Mouse (Mus musculus): ENCODE data around the gene Shpk.
A peak's percentile ranks its signal among the peaks of the same experiment; 100 is the strongest.

Gene Shpk

GRCm38 (mm10) chr11:73201021-73201420, 1.8 kb downstream of the Shpk start:
- DNase-seq: no peak

- DNase-seq: peak; percentile 14 to 34
Measured at GRCm38 (mm10) chr11:73201597-73201996, 2.3 kb downstream of the Shpk start.

- DNase-seq: no peak
Measured at GRCm38 (mm10) chr11:73203895-73204294, 4.6 kb downstream of the Shpk start.

GRCm38 (mm10) chr11:73205194-73205593, 5.9 kb downstream of the Shpk start:
- DNase-seq: no peak

- peak in 1 of 2 experiments; percentile 16 for DNase-seq
Measured at GRCm38 (mm10) chr11:73207621-73208020, 8.4 kb downstream of the Shpk start.

GRCm38 (mm10) chr11:73213956-73214355, 14.7 kb downstream of the Shpk start:
- no peak for DNase-seq

GRCm38 (mm10) chr11:73219671-73220070, 20.4 kb downstream of the Shpk start:
- DNase-seq: no peak

- no peak for DNase-seq
Measured at GRCm38 (mm10) chr11:73220651-73221050, 21.4 kb downstream of the Shpk start.

GRCm38 (mm10) chr11:73222846-73223245, 23.6 kb downstream of the Shpk start:
- peak in 1 of 2 experiments; percentile 11 for DNase-seq

- DNase-seq: peak; percentile 21 to 37
Measured at GRCm38 (mm10) chr11:73223966-73224365, 24.7 kb downstream of the Shpk start.

GRCm38 (mm10) chr11:73225856-73226255, 26.6 kb downstream of the Shpk start:
- no peak for DNase-seq

GRCm38 (mm10) chr11:73228881-73229280, 29.6 kb downstream of the Shpk start:
- no peak for DNase-seq

- DNase-seq: no peak
Measured at GRCm38 (mm10) chr11:73230081-73230480, 30.8 kb downstream of the Shpk start.

GRCm38 (mm10) chr11:73232513-73232912, 33.3 kb downstream of the Shpk start:
- no peak for DNase-seq

GRCm38 (mm10) chr11:73233992-73234391, 34.7 kb downstream of the Shpk start, which contains the start of gene Trpv1:
TSS of gene Trpv1 (plus strand) at chr11:73234292.
- no peak for DNase-seq

- peak; percentile 74 to 80 for DNase-seq
Measured at GRCm38 (mm10) chr11:73235990-73236701, 36.9 kb downstream of the Shpk start.

GRCm38 (mm10) chr11:73236731-73237130, 37.5 kb downstream of the Shpk start:
- no peak for DNase-seq

- DNase-seq: no peak
Measured at GRCm38 (mm10) chr11:73242199-73242598, 42.9 kb downstream of the Shpk start.

GRCm38 (mm10) chr11:73242777-73243176, 43.5 kb downstream of the Shpk start:
- no peak for DNase-seq

GRCm38 (mm10) chr11:73257362-73257945, 58.2 kb downstream of the Shpk start:
- DNase-seq: no peak

GRCm38 (mm10) chr11:73258664-73259063, 59.4 kb downstream of the Shpk start:
- no peak for DNase-seq

- no peak for DNase-seq
Measured at GRCm38 (mm10) chr11:73260457-73260856, 61.2 kb downstream of the Shpk start.

- DNase-seq: no peak
Measured at GRCm38 (mm10) chr11:73261385-73261784, 62.1 kb downstream of the Shpk start.

- no peak for DNase-seq
Measured at GRCm38 (mm10) chr11:73267267-73267666, 68.0 kb downstream of the Shpk start, which contains the start of gene Trpv3. TSS of gene Trpv3 (plus strand) at chr11:73267388.
